Mouse (Mus musculus) neural tube, embryonic 14.5 days (tissue): ENCODE data around the gene Klk11. TPM values are rescaled to one million over a fixed set of nuclear protein-coding genes. Genes with fewer than 3 reads are reported as not detected.

ENCODE experiments used
- ATAC-seq: fragments of 200-750 bp; cut with Nextera tagmentation; 2 replicates; pipeline ENCODE4 v1.8.0; 2017; ENCODE audit warnings: low read depth, mild to moderate bottlenecking, moderate TSS enrichment, moderate library complexity
- H3K27ac ChIP-seq: fragments of 300-500 bp; sonication (generic); 2 replicates; pipeline ENCODE4 v1.5.1; 2014; ENCODE audit warnings: low read depth, mild to moderate bottlenecking, control low read depth, low read length, moderate library complexity, mixed read lengths
- H3K27me3 ChIP-seq: fragments of 300-500 bp; sonication (generic); 2 replicates; pipeline ENCODE4 v1.6.1; 2014; ENCODE audit warnings: low read length; ENCODE audit not compliant: control insufficient read depth, insufficient read depth
- H3K36me3 ChIP-seq: fragments of 300-500 bp; sonication (generic); 2 replicates; pipeline ENCODE4 v1.6.1; 2014; ENCODE audit warnings: low read length, mixed read lengths; ENCODE audit not compliant: control insufficient read depth, insufficient read depth
- H3K4me1 ChIP-seq: fragments of 300-500 bp; sonication (generic); 2 replicates; pipeline ENCODE4 v1.6.1; 2014; ENCODE audit warnings: low read length; ENCODE audit not compliant: control insufficient read depth, insufficient read depth
- H3K4me2 ChIP-seq: fragments of 300-500 bp; sonication (generic); 2 replicates; pipeline ENCODE4 v1.6.1; 2014; ENCODE audit warnings: mild to moderate bottlenecking, low read depth, low read length, control low read depth
- H3K4me3 ChIP-seq: fragments of 300-500 bp; sonication (generic); 2 replicates; pipeline ENCODE4 v1.5.1; 2014; ENCODE audit warnings: low read depth, low read length, control low read depth, mixed read lengths
- H3K9ac ChIP-seq: fragments of 300-500 bp; sonication (generic); replicated peaks from 2 replicates; pipeline ENCODE4 v1.6.1; 2014; ENCODE audit warnings: low read depth, mild to moderate bottlenecking, control low read depth, low read length, mixed read lengths
- H3K9me3 ChIP-seq: fragments of 300-500 bp; sonication (generic); 2 replicates; pipeline ENCODE4 v1.6.1; 2016; ENCODE audit warnings: low read length; ENCODE audit not compliant: control insufficient read depth
- WGBS: fragments of 180-500 bp; shearing (Covaris S2); extraction: QIAGEN DNeasy Blood & Tissue Kit; methylation state at CpG from one replicate; pipeline ENCODE4 v1.1.7; 2014; 5-methylcytosine and 5-hydroxymethylcytosine counted together
- polyA plus RNA-seq: library from polyadenylated mRNA; unstranded; fragments of >200 nt; fragmentation: Nextera tagmentation; extraction: Ambion mirVana; gene quantifications from 2 replicates; pipeline ENCODE4 v1.2.1, GENCODE M21; 2014

Klk11 gene
- polyA plus RNA-seq, 1 experiment from 2014 or later: not detected

DNA sequence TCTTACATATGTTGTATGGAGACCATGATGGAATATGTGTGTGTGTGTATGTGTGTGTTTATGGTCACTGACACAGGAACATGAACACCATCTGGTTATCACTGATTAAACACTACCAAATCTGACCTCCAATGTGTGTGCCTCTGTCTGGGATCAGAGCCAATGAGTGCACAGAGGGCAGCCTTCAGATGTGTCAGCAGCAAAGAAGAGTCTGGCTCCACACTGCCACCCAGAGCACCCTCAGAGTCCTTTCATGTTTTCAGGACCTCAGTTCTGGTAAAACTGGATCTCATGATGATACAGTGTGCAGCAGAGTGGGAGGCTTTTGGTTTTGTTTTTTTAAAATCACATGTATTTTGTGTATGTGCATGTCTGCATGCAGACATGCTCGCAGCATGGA, 10.9 kb downstream of the Klk11 start:
- no peaks in the 10 kb centered on the region for H3K27me3 ChIP-seq
- WGBS: 81% methylated on average over 1 of the region's 1 CpGs

GRCm38 (mm10) chr7:43788096-43788495, 13.7 kb downstream of the Klk11 start:
- H3K9ac ChIP-seq: no peak overlapping the region
- no peaks in the 10 kb centered on the region for H3K27me3 ChIP-seq
- no peaks in the 10 kb centered on the region for H3K4me1 ChIP-seq
- no peak overlapping the region for H3K27ac ChIP-seq
- no peaks in the 10 kb centered on the region for H3K36me3 ChIP-seq
- no peaks in the 10 kb centered on the region for H3K9me3 ChIP-seq
- no peak for ATAC-seq
- H3K4me3 ChIP-seq: no peak overlapping the region
- 72% methylated on average over 3 of the region's 3 CpGs for WGBS
- no peak overlapping the region for H3K4me2 ChIP-seq

More for the DNA sequence above, 10.9 kb downstream of the Klk11 start:
- Histone ChIP-seq H3K4me3 (no peak overlapping the region), H3K27ac (no peak overlapping the region), H3K4me1 (0 out of 2 replicates have a peak, but pooled peaks cover 6% of the 10 kb centered on the region), H3K36me3 (no peaks in the 10 kb centered on the region), H3K4me2 (no peak overlapping the region), H3K9ac (no peak overlapping the region), H3K9me3 (no peaks in the 10 kb centered on the region)
- ATAC-seq: no peak

DNA sequence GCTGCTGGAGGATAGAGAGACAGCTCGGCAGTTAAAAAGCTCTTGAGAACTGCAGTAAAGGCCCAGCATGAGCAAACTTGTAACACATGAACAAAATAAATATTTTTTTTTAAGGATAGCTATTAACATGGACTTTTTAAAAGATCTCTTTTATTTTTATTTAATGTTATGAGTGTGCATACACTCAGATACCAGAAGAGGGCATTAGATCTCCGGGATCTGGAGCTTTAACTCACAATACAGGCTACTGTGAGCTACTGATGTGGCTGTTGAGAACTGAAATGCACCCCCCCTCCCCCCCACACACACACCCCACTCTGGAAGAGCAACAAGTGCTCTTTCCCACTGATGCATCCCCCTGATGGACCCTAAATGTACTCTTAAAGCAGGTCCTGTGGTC, 14.9 kb downstream of the Klk11 start:
- H3K27me3 ChIP-seq: no peaks in the 10 kb centered on the region
- H3K4me2 ChIP-seq: no peak overlapping the region
- H3K4me3 ChIP-seq: no peak overlapping the region
- no peaks in the 10 kb centered on the region for H3K4me1 ChIP-seq
- ATAC-seq: no peak
- no peaks in the 10 kb centered on the region for H3K36me3 ChIP-seq
- no peak overlapping the region for H3K27ac ChIP-seq
- H3K9me3 ChIP-seq: no peaks in the 10 kb centered on the region
- WGBS: 83% methylated on average over 2 of the region's 2 CpGs
- no peak overlapping the region for H3K9ac ChIP-seq

DNA sequence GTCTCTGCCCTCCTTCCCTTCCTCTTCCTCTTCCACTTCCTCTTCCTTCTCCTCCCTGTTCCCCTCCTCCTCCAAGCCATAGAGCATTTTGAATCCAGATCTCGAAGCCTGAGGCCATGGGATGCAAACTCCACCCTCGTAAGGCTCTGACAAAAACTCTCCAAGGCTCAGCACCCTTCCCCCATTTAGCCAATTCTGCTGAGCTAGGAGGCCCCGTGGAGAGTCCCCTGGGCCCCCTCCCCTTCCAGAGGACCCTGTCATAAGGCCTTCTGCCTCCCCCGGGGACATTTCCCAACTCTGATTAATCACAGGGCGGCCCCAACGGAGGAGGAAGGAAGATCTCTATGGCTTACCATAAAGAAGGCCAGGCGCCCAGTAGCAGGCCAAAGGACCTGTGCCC, 17.2 kb downstream of the Klk11 start, which contains the start of gene Klk9:
Gene Klk9, plus strand, starts transcription at position 301 of the 400 bp plus-strand sequence.
- WGBS: 73% methylated on average over 7 of the region's 7 CpGs

DNA sequence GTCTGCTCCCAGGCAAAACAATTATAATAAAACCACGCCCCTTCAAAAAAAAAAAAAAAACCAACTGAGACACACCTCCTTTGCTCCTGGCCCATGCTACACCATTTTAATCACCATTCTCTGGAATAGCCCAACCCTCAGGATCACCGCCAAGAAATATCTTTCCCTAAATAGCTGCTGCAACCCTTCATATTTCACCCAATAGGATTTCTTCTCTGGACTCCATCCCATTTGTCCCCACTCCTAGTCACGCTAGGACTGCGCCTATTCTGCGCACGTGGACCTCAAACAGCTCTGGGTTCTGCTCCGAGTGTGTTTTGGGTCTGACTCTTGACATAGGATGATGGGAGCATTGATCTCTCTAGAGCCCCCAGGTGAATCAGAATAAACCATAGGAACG, 22.0 kb downstream of the Klk11 start:
- no peaks in the 10 kb centered on the region for H3K9me3 ChIP-seq
- H3K4me1 ChIP-seq: peaks cover 4% of the 10 kb centered on the region; the same call in 1 of the 2 replicates
- WGBS: 9% methylated on average over 8 of the region's 8 CpGs
- H3K27me3 ChIP-seq: peaks cover 23% of the 10 kb centered on the region
- no peaks in the 10 kb centered on the region for H3K36me3 ChIP-seq
- no peak for ATAC-seq
- H3K4me2 ChIP-seq: peak overlapping the region; percentile 61
- peak overlapping the region; percentile 48 for H3K9ac ChIP-seq
- no peak overlapping the region for H3K27ac ChIP-seq
- H3K4me3 ChIP-seq: peak overlapping the region; percentile 39

More for the DNA sequence above, 17.2 kb downstream of the Klk11 start, which contains the start of gene Klk9:
- Histone ChIP-seq H3K9me3 (no peaks in the 10 kb centered on the region), H3K4me2 (no peak within 1 kb of the TSS), H3K27me3 (peaks cover 8% of the 10 kb centered on the region; the same call in 1 of the 2 replicates), H3K4me1 (peaks cover 2% of the 10 kb centered on the region; the same call in 1 of the 2 replicates), H3K27ac (no peak within 1 kb of the TSS), H3K36me3 (no peaks in the 10 kb centered on the region), H3K4me3 (no peak within 1 kb of the TSS), H3K9ac (no peak within 1 kb of the TSS)
- no peak for ATAC-seq

- Histone ChIP-seq H3K9me3 (no peaks in the 10 kb centered on the region), H3K4me3 (peak within 1 kb of the TSS; percentile 39), H3K27ac (no peak within 1 kb of the TSS), H3K27me3 (peaks cover 23% of the 10 kb centered on the region), H3K4me2 (peak within 1 kb of the TSS; percentile 61), H3K9ac (peak within 1 kb of the TSS; percentile 48), H3K4me1 (peaks cover 4% of the 10 kb centered on the region; the same call in 1 of the 2 replicates), H3K36me3 (no peaks in the 10 kb centered on the region)
- ATAC-seq: peak; percentile 67
- under 1% methylated on average over 28 of the region's 28 CpGs for WGBS
Observed at GRCm38 (mm10) chr7:43797333-43797769, 22.9 kb downstream of the Klk11 start, which contains the start of gene Klk8. Gene Klk8 (plus strand): TSS chr7:43797577.

GRCm38 (mm10) chr7:43797844-43798462, 23.5 kb downstream of the Klk11 start:
- Histone ChIP-seq H3K4me3 (peak overlapping the region; percentile 39), H3K9ac (peak overlapping the region; percentile 48; the same call in 1 of the 2 replicates), H3K4me1 (peaks cover 4% of the 10 kb centered on the region; the same call in 1 of the 2 replicates), H3K36me3 (no peaks in the 10 kb centered on the region), H3K9me3 (no peaks in the 10 kb centered on the region), H3K4me2 (peak overlapping the region; percentile 61), H3K27me3 (peaks cover 23% of the 10 kb centered on the region), H3K27ac (no peak overlapping the region)
- ATAC-seq: peak; percentile 20; the same call in 1 of the 2 replicates
- 41% methylated on average over 13 of the region's 13 CpGs for WGBS

DNA sequence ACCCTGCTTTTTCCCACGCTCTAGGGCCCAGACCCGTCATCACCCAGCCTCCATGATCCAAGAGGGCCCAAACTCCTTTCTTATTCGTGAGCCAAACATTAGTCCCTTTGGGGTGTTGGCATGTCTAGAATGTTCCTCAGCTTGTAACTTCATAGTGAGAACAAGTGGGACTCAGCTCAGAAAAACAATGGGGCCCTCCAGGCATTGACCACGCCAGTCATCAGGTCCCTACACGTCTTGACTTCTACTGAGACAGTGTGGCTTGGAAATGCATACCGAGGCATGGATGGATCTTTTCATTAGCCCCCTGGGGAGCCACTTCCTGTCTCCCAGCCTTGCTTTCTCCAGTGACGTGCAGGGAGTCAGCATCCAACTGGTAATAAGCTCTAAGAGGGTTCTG, 25.5 kb downstream of the Klk11 start:
- peaks cover 4% of the 10 kb centered on the region; the same call in 1 of the 2 replicates for H3K4me1 ChIP-seq
- H3K9ac ChIP-seq: no peak overlapping the region
- WGBS: 77% methylated on average over 7 of the region's 7 CpGs
- peaks cover 23% of the 10 kb centered on the region for H3K27me3 ChIP-seq
- ATAC-seq: no peak
- no peak overlapping the region for H3K27ac ChIP-seq
- H3K4me3 ChIP-seq: no peak overlapping the region
- no peaks in the 10 kb centered on the region for H3K9me3 ChIP-seq
- no peaks in the 10 kb centered on the region for H3K36me3 ChIP-seq
- H3K4me2 ChIP-seq: no peak overlapping the region

GRCm38 (mm10) chr7:43810994-43811393, 36.6 kb downstream of the Klk11 start, which contains the start of gene Klk7:
Gene Klk7 (plus strand): TSS chr7:43811294.
- Histone ChIP-seq H3K4me2 (no peak within 1 kb of the TSS), H3K4me3 (no peak within 1 kb of the TSS), H3K27ac (no peak within 1 kb of the TSS), H3K4me1 (no peaks in the 10 kb centered on the region), H3K9me3 (no peaks in the 10 kb centered on the region), H3K9ac (no peak within 1 kb of the TSS), H3K36me3 (no peaks in the 10 kb centered on the region), H3K27me3 (no peaks in the 10 kb centered on the region)
- no peak for ATAC-seq
- WGBS: 65% methylated on average over 5 of the region's 5 CpGs
